Mouse (Mus musculus) frontal cortex, postnatal 14 days (tissue): ENCODE measurements around the gene Ldlrad3.

ENCODE experiments used
- DNase-seq, 2 experiments: peaks; one replicate each; pipeline ENCODE4 v3.0.0; 2022; ENCODE audit warnings: low spot score in 2 of 2

Gene Ldlrad3

GRCm38 (mm10) chr2:102185069-102185950 is 875 bp downstream of the Ldlrad3 start:
- DNase-seq = peak in 1 of 2 experiments; percentile 17

DNA sequence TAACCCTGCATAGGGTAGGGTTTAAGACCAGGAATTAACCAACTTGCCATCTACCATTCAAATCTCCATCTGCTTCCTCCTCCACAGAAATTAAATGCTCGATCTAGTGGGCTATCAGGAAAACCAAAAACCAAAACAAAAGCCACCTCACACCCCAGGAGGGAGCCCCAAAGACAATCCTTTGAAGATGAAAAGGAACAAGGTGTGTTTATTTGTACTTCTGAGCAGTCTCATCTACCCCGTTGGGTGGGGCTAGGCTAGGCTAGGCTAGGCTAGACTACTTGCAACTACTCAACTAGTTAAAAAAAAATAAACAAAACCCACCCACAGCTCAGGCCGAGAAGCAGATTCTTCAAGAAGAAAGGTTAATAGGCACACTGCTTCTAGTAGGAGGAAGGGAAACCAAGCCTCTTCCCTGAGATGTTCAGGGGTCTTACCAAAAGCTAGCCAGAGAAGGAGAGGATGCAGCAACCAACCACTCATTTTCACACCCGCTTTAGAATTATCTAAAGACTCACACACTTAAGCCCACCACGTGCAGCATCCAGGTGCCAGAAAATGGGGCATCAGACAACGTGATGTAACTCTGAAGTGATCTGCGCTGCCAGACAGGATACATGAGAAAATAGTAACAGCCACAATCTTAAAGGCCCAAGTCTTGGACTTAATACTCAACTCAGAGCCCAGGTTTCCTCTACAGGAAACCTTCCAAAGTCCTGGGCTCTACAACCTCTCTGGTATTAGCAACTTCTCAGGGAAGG is 2.3 kb downstream of the Ldlrad3 start:
- DNase-seq = no peak

- DNase-seq = no peak
Measured at GRCm38 (mm10) chr2:102181459-102181858, 4.7 kb downstream of the Ldlrad3 start.

GRCm38 (mm10) chr2:102176434-102176772 is 9.8 kb downstream of the Ldlrad3 start:
- no peak for DNase-seq

DNA sequence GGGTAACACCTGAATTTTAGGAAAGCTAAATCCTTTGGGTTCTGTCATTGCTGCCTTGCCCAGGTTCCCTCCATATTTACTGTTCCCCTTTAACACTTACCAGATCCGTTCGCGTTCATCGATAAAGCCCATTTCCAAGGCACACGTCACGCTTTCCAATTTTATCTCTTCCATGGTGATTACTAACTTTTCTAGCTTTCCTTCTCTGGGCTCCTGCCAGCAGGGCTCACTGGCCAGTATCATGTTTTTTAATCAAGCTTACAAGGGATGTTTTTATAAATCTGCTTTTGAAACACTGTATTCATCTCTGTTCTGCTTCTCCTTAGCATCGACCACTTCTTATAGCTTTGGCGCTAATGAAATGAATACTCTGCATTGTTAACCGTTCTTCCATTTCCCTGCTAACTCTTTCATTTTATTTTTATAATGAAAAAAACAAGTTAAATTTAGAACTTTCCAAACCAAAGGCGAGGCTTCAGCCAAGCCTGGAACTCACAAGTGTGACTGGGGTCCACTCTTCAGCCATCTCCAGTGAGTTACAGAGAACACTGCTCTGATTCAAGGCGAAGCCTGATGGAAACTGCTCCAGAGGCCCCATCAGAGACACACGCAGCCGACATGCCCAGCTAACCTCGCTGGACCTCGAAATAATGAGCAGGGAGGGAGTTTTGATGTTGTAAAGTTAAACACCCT is 10.3 kb downstream of the Ldlrad3 start:
- no peak for DNase-seq

GRCm38 (mm10) chr2:102172458-102172857 is 13.7 kb downstream of the Ldlrad3 start:
- DNase-seq = no peak

DNA sequence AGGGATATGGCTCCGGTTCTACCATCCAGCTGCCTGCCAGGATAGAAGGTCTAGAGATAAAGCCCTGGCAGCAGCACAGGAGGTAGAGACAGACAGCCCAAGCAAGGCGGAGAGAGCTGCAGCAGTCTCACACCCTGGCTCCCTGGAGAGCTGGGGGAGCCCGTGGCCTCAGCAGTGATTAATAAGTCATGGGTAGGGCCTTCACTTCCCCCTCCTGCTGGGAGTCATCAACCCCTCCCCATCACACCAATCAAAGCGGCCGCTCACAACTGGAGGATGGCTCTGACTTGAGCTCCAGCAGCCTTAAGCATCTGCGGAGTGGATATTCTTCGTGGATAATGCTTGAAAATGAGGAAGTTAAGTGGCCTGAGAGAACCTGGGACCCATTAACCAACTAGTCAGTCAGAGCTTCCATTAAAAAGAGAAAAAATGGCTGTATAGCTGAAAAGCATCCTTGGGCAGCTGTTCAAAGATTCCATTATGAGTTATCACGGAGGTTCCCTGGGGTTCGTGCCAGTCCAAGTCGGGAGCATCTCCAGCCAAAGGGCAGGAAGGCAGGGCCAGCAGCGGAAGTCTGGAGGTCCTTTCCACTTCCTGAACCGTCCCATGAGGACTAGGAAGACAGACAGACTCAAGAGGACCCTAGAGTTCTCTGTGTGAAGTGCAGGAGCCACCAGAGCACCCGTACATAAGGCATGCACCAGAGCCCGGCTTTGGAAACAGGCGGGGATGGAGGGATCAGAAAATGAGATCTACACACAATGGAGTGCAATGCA is 19.4 kb downstream of the Ldlrad3 start:
- no peak for DNase-seq

DNA sequence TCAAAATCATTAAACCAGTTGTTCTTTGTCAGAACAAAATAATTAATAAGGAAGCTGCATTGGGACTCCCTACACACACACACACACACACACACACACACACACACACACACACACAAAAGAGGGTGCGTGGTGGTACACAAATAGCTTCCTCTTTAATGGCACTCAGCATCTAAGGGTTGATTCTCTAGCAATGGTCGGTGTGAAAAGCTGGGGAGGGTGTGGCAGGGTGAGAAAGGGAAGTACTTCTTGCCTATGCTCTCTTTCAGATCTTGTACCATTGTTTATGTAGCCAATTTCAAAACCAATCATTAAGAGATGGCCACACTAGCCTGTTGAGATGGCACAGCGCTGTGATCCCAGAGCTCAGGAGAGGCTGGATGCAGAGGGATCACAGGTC is 23.1 kb downstream of the Ldlrad3 start:
- no peak for DNase-seq

DNA sequence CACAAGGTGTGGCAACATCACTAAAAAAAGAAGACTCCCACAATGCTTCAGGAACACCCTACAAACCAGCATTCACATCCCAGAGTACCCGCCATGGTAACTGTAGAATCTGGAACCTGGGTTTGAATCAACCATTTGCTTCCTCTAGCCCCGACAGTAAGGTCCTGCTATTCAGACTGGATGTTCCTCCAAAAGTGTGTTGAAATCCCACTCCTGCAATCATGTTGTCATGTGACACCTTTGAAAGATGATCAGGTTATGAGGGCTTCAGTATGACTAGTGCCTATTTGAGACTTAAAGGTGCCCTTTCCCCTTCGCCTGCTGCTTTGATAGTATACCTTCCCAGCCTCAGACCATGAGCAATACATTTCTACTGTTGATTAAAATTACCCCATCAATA is 28.6 kb downstream of the Ldlrad3 start:
- DNase-seq = no peak

- DNase-seq = no peak
Measured at GRCm38 (mm10) chr2:102157010-102157409, 29.2 kb downstream of the Ldlrad3 start.

DNA sequence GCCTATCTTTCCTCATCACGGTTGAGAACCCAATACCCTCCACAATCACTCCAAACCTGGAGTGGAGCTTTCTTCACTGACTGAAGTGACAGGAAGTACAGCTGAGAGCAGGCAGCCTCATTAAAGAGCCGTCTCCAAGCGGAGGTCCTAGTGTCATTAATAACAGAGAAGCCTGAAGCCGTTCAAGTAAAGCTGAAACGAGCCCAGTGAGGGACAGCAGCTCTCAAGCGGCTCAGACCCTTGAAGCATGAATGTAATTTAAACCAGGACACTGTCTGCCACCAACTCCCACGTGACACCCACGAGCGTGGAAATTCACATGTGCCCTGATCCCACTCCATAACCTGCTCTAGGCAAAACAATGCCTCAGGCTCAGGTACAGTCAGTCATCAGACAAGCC is 29.7 kb downstream of the Ldlrad3 start:
- DNase-seq = no peak

DNA sequence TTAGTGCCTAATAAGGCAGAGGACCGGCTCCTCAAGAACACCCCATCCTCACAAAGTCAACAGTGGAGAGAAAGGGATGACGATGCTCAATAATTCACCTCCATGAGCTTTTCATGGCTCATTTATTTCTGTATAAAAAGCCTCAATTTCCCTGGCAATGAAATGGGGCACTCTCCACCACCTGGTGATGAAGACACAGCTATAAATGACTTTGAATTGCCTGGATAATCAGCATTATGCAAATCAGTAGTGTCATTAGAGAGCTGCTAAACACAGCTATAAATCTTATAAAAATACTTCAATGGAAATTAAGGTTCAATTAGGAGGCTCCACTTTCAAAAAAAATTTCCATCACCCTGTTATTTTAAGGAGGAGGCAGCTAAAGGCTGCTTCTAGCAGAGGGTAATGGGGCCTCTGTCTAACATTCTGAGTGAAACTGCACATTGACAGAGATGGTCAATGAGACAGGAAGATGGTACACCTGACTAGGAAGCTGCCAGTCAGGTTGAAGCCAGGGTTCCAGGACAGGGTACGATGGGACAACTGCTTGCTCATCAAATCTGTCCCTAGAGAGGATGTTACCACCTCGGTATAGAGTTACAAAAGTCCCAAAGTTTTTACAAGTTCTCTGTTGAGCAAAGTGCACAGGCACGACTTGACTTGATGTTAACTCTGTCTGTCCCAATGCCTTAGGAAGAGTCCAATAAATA is 30.7 kb downstream of the Ldlrad3 start:
- no peak for DNase-seq

- no peak for DNase-seq
Measured at GRCm38 (mm10) chr2:102154771-102155211, 31.4 kb downstream of the Ldlrad3 start.

DNA sequence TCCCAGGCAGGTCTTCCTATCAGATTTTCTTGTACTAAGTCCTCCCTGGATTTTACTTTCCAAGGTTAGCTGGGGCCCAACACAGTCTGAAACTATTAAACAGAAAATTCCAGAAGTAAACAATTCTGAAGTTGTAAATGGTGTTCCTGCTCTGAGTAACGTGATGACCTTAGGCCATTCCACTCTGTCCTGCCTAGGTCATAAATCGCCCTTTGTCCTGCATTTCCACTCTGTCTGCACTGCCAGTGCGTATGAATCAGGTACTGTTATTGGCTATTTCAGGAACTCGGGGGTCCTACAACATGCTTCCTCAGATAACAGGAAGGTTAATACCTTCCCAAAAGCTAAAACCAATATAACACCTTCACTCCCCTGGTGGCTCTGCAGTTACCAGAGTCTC is 31.9 kb downstream of the Ldlrad3 start:
- DNase-seq = no peak

GRCm38 (mm10) chr2:102153516-102153915 is 32.7 kb downstream of the Ldlrad3 start:
- DNase-seq = no peak

DNA sequence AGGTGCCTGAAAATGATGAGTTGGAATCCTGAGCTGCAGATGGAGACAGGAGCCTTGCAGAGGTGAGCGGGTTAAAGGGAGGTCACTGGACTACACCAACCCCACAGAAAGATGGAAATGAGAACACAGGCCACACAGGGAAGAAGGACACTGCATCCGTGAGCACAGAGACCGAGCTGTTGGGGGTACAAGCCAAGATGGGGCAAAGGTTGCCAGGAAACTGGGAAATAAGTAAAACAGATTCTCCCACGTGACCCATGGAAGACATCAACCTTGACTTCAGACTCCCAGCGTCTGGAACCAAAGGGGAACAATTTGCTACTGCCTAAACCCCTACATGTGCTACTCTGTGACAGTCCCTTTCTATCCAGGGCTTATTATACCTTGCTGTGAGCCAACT is 33.3 kb downstream of the Ldlrad3 start:
- no peak for DNase-seq

DNA sequence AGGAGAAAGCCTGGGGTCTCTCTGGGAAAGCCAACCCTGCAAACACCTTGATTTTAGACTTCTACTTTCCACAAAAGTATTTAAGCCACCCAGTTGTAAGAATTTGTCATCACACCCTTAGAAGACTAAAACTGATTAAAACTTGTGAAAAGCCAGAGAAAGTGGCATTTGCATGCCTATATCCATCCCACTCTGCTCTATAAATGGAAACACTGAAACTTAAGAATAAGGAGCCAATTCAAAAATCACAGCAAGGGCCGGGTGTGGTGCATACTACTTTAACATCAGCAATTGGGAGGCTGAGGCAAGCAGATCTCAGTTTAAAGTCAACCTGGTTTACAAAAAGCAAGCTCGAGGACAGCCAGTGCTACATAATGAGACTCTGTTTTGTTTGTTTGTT is 37.1 kb downstream of the Ldlrad3 start:
- DNase-seq = no peak

- DNase-seq = no peak
Measured at GRCm38 (mm10) chr2:102148093-102148492, 38.1 kb downstream of the Ldlrad3 start.

- DNase-seq = no peak
Measured at GRCm38 (mm10) chr2:102147561-102147960, 38.6 kb downstream of the Ldlrad3 start.

DNA sequence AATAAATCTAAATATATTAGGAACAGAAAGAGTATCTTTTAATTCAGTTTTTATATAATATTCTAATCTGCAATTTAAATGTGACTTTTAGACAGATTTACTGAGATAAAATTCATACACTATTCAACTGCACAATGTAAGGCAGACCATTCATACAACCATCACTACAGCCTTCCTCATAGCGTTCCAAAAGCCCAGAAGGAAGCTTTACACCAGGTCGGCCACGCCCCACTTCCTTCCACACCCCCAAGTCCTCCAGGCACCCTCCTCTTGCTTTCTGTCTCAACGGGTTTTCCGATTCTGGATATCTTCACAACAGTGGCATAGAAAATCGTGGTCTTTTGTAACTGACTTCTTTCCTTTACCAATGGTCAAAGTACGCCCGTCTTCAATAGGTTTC is 39.8 kb downstream of the Ldlrad3 start:
- DNase-seq = no peak

- DNase-seq = no peak
Measured at GRCm38 (mm10) chr2:102145036-102145435, 41.1 kb downstream of the Ldlrad3 start.
